Mouse (Mus musculus): Measurements from ENCODE around the gene Gpr3.

- TF ChIP-seq CTCF (IDR thresholded peaks at IDR 0.05; ENCODE audit: low read depth) (no peak), EP300 (optimal IDR thresholded peaks at IDR 0.05) (no peak)
These were observed 26.4 kb downstream of the Gpr3 start for GRCm38 (mm10) chr4:133185893-133186292.

All from stomach, postnatal 0 days (tissue).